Mouse (Mus musculus): ENCODE data around the gene Tbl2.

The Tbl2 gene

GRCm38 (mm10) chr5:135186621-135187348 is 37.3 kb downstream of the Tbl2 start, which contains the start of gene Baz1b:
TSS of gene Baz1b (plus strand) at chr5:135187264.
- in situ Hi-C loops (cut with MboI), result no loop called here

GRCm38 (mm10) chr5:135187349-135188213 is 38.1 kb downstream of the Tbl2 start:
- in situ Hi-C loops (cut with MboI), result no loop called here

GRCm38 (mm10) chr5:135188214-135188554 is 38.7 kb downstream of the Tbl2 start:
- in situ Hi-C loops (cut with MboI), result no loop called here

- in situ Hi-C loops (cut with MboI), result loop anchor here (10.0 kb wide), 1 partner anchor 75 kb away; no protein-coding TSS in a partner anchor
Observed at GRCm38 (mm10) chr5:135189281-135190022, 40.0 kb downstream of the Tbl2 start.

GRCm38 (mm10) chr5:135191620-135192019 is 42.2 kb downstream of the Tbl2 start:
- in situ Hi-C loops (cut with MboI), result loop anchor here (10.0 kb wide), 1 partner anchor 77 kb away; no protein-coding TSS in a partner anchor

GRCm38 (mm10) chr5:135192431-135192830 is 43.0 kb downstream of the Tbl2 start:
- in situ Hi-C loops (cut with MboI), result loop anchor here (10.0 kb wide), 1 partner anchor 78 kb away; no protein-coding TSS in a partner anchor

GRCm38 (mm10) chr5:135196367-135196766 is 46.9 kb downstream of the Tbl2 start:
- in situ Hi-C loops (cut with MboI), result loop anchor here (10.0 kb wide), 1 partner anchor 82 kb away; no protein-coding TSS in a partner anchor

- in situ Hi-C loops (cut with MboI), result no loop called here
Observed at GRCm38 (mm10) chr5:135202763-135203162, 53.3 kb downstream of the Tbl2 start.

- in situ Hi-C loops (cut with MboI), result no loop called here
Observed at GRCm38 (mm10) chr5:135208197-135208596, 58.7 kb downstream of the Tbl2 start.
